Comparison of ENCODE assay signal across 1 mouse cellular context in genomic region chr13:74316386-74316785, GRCm38 (mm10).
TF ChIP-seq lines count a peak whose summit lies in the region.

No protein-coding gene starts in this region.

TF ChIP-seq in MEL, 35 proteins besides CTCF, POLR2A, EP300 and RAD21 (continued from another document):
- TF ChIP-seq SIN3A (IDR thresholded peaks at IDR 0.05; ENCODE audit: low read length) (no peak; the same call in 1 of the 2 replicates), MAFK (IDR thresholded peaks at IDR 0.05; ENCODE audit: borderline replicate concordance, low read depth, low read length) (no peak), ZNF384 (IDR thresholded peaks at IDR 0.05; ENCODE audit: low read depth, low read length) (no peak), NELFE (IDR thresholded peaks at IDR 0.05; ENCODE audit: low read depth, low read length) (no peak), MAX (IDR thresholded peaks at IDR 0.05; ENCODE audit: low read length) (no peak), CHD1 (IDR thresholded peaks at IDR 0.05; ENCODE audit: low read depth, low read length) (no peak), JUND (IDR thresholded peaks at IDR 0.05; ENCODE audit: low read depth, low read length) (no peak), ZKSCAN1 (IDR thresholded peaks at IDR 0.05; ENCODE audit: low read depth, low read length) (no peak), TBP (IDR thresholded peaks at IDR 0.05; ENCODE audit: low read depth, low read length) (no peak), RCOR1 (IDR thresholded peaks at IDR 0.05; ENCODE audit: low read depth, low read length) (no peak), MXI1 (IDR thresholded peaks at IDR 0.05; ENCODE audit: low read depth, low read length) (no peak)
